Mouse (Mus musculus): ENCODE data around the gene Cdk17.

Cdk17 gene

GRCm38 (mm10) chr10:93227921-93228320, 67.2 kb downstream of the Cdk17 start:
- DNase-seq (ENCODE audit: low read depth, low spot score), result no peak

- DNase-seq (ENCODE audit: low read depth, low spot score), result no peak
Measured at GRCm38 (mm10) chr10:93228401-93229007, 67.8 kb downstream of the Cdk17 start.

- no peak for DNase-seq (ENCODE audit: low read depth, low spot score)
Measured at GRCm38 (mm10) chr10:93231490-93231889, 70.8 kb downstream of the Cdk17 start.

- no peak for DNase-seq (ENCODE audit: low read depth, low spot score)
Measured at GRCm38 (mm10) chr10:93231893-93232292, 71.2 kb downstream of the Cdk17 start.

GRCm38 (mm10) chr10:93233665-93234194, 73.1 kb downstream of the Cdk17 start:
- DNase-seq (ENCODE audit: low read depth, low spot score), result no peak

- DNase-seq (ENCODE audit: low read depth, low spot score), result no peak
Measured at GRCm38 (mm10) chr10:93234692-93235091, 74.0 kb downstream of the Cdk17 start.

- DNase-seq (ENCODE audit: low read depth, low spot score), result no peak
Measured at GRCm38 (mm10) chr10:93239201-93239806, 78.6 kb downstream of the Cdk17 start.

GRCm38 (mm10) chr10:93242208-93242607, 81.5 kb downstream of the Cdk17 start:
- DNase-seq (ENCODE audit: low read depth, low spot score), result peak; percentile 95

GRCm38 (mm10) chr10:93242861-93243260, 82.2 kb downstream of the Cdk17 start:
- DNase-seq (ENCODE audit: low read depth, low spot score), result no peak

GRCm38 (mm10) chr10:93244209-93244705, 83.6 kb downstream of the Cdk17 start:
- DNase-seq (ENCODE audit: low read depth, low spot score), result no peak

GRCm38 (mm10) chr10:93246185-93246920, 85.7 kb downstream of the Cdk17 start:
- DNase-seq (ENCODE audit: low read depth, low spot score), result no peak

GRCm38 (mm10) chr10:93247422-93247821, 86.7 kb downstream of the Cdk17 start:
- DNase-seq (ENCODE audit: low read depth, low spot score), result no peak

GRCm38 (mm10) chr10:93247902-93248301, 87.2 kb downstream of the Cdk17 start:
- peak; percentile 24 for DNase-seq (ENCODE audit: low read depth, low spot score)

- no peak for DNase-seq (ENCODE audit: low read depth, low spot score)
Measured at GRCm38 (mm10) chr10:93248416-93248815, 87.7 kb downstream of the Cdk17 start.

GRCm38 (mm10) chr10:93249901-93250300, 89.2 kb downstream of the Cdk17 start:
- no peak for DNase-seq (ENCODE audit: low read depth, low spot score)

- DNase-seq (ENCODE audit: low read depth, low spot score), result no peak
Measured at GRCm38 (mm10) chr10:93250436-93251317, 90.0 kb downstream of the Cdk17 start.

GRCm38 (mm10) chr10:93251426-93251825, 90.8 kb downstream of the Cdk17 start:
- DNase-seq (ENCODE audit: low read depth, low spot score), result no peak

GRCm38 (mm10) chr10:93252661-93253060, 92.0 kb downstream of the Cdk17 start:
- DNase-seq (ENCODE audit: low read depth, low spot score), result no peak

GRCm38 (mm10) chr10:93253156-93253555, 92.5 kb downstream of the Cdk17 start:
- DNase-seq (ENCODE audit: low read depth, low spot score), result no peak

GRCm38 (mm10) chr10:93255294-93255693, 94.6 kb downstream of the Cdk17 start:
- no peak for DNase-seq (ENCODE audit: low read depth, low spot score)

- DNase-seq (ENCODE audit: low read depth, low spot score), result no peak
Measured at GRCm38 (mm10) chr10:93259826-93260225, 99.2 kb downstream of the Cdk17 start.

Measured in ZHBTc4 (cell line).